Mouse (Mus musculus) CH12.LX (cell line): ENCODE measurements around the gene Gm16442.
"Not testable (repeated sequence)": the region's sequence is repeated elsewhere in the genome, so short reads cannot be mapped to it uniquely, and the experiment has no call there.

Experiments used
- CHD1 ChIP-seq: IDR thresholded peaks from 2 replicates; pipeline ENCODE4 v1.6.1; 2012; ENCODE audit warnings: low read depth, low read length, improper control_type of control experiment, inconsistent platforms
- E2F4 ChIP-seq: IDR thresholded peaks from 2 replicates; pipeline ENCODE4 v1.6.1; 2011; ENCODE audit warnings: low read depth, low read length, improper control_type of control experiment; ENCODE audit not compliant: insufficient replicate concordance
- MAX ChIP-seq: IDR thresholded peaks from 2 replicates; pipeline ENCODE4 v1.6.1; 2011; ENCODE audit warnings: low read length, improper control_type of control experiment
- POLR2A ChIP-seq: IDR thresholded peaks from 2 replicates; pipeline ENCODE4 v1.6.1; 2011; ENCODE audit warnings: low read depth, mild to moderate bottlenecking, improper control_type of control experiment, low read length
- TBP ChIP-seq: conservative IDR thresholded peaks from 2 replicates; pipeline ENCODE4 v1.6.1; 2011; ENCODE audit warnings: low read depth, low read length, improper control_type of control experiment
- ZMIZ1 ChIP-seq: IDR thresholded peaks from 2 replicates; pipeline ENCODE4 v1.6.1; 2012; ENCODE audit warnings: low read depth, mild to moderate bottlenecking, inconsistent platforms, low read length, improper control_type of control experiment

DNA sequence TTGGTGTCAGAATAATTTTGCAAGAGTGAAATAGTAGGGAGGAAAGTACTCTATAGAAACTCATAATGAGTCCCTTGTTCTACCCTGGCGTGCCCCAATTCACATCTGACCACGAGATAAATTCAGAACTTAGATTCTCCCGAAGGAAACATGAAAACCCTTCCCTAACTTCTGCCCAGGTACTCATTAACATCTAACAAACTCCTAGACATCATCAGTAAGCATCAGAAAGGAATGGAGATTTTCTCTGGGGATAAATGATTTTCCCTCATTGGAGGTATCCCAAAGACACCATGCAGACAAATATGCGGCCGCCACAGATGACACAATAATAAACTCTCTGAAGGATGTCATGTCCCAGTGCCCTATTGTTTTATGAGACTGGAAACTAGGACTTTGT, 23.0 kb downstream of the Gm16442 start, which contains the start of gene Vmn1r91:
- not testable (repeated sequence) for TF ChIP-seq CHD1, POLR2A, ZMIZ1, MAX, TBP, E2F4
